Mouse (Mus musculus) CH12.LX (cell line): ENCODE measurements around the gene Gstk1.

Experiments
- BHLHE40 ChIP-seq: IDR thresholded peaks from 2 replicates; pipeline ENCODE4 v1.6.1; 2011; ENCODE audit warnings: mild to moderate bottlenecking, low read depth, low read length, improper control_type of control experiment
- CTCF ChIP-seq, 2 experiments: IDR thresholded peaks in 1 of 2; conservative IDR thresholded peaks in 1 of 2; 2 replicates each; pipeline ENCODE4 v1.5.1; 2011 to 2012; ENCODE audit warnings: low read depth in 2 of 2, low read length in 2 of 2, improper control_type of control experiment in 1 of 2, inconsistent platforms in 1 of 2, mild to moderate bottlenecking in 1 of 2, moderate library complexity in 1 of 2
- EP300 ChIP-seq: IDR thresholded peaks from 2 replicates; pipeline ENCODE4 v1.6.1; 2011; ENCODE audit warnings: low read length, improper control_type of control experiment
- MEF2A ChIP-seq: IDR thresholded peaks from 2 replicates; pipeline ENCODE4 v1.6.1; 2014; ENCODE audit warnings: low read depth, mild to moderate bottlenecking, inconsistent platforms, low read length, improper control_type of control experiment, borderline replicate concordance
- NELFE ChIP-seq: IDR thresholded peaks from 2 replicates; pipeline ENCODE4 v1.6.1; 2011; ENCODE audit warnings: low read depth, low read length, improper control_type of control experiment
- NRF1 ChIP-seq: IDR thresholded peaks from 2 replicates; pipeline ENCODE4 v1.6.1; 2014; ENCODE audit warnings: low read depth, mild to moderate bottlenecking, inconsistent platforms, low read length, improper control_type of control experiment, moderate library complexity
- POLR2A ChIP-seq: IDR thresholded peaks from 2 replicates; pipeline ENCODE4 v1.6.1; 2011; ENCODE audit warnings: low read depth, mild to moderate bottlenecking, improper control_type of control experiment, low read length
- POLR2AphosphoS2 ChIP-seq: IDR thresholded peaks from 2 replicates; pipeline ENCODE4 v1.6.1; 2011; ENCODE audit warnings: low read depth, low read length, improper control_type of control experiment
- RAD21 ChIP-seq: IDR thresholded peaks from 2 replicates; pipeline ENCODE4 v1.6.1; 2011; ENCODE audit warnings: low read depth, mild to moderate bottlenecking, low read length, improper control_type of control experiment, moderate library complexity
- RCOR1 ChIP-seq: conservative IDR thresholded peaks from 2 replicates; pipeline ENCODE4 v1.6.1; 2012; ENCODE audit warnings: low read depth, mild to moderate bottlenecking, inconsistent platforms, low read length, improper control_type of control experiment
- SIN3A ChIP-seq: IDR thresholded peaks from 2 replicates; pipeline ENCODE4 v1.6.1; 2012; ENCODE audit warnings: low read length, improper control_type of control experiment, inconsistent platforms
- SMC3 ChIP-seq: IDR thresholded peaks from 2 replicates; pipeline ENCODE4 v1.6.1; 2011; ENCODE audit warnings: low read depth, low read length, improper control_type of control experiment
- UBTF ChIP-seq: IDR thresholded peaks from 2 replicates; pipeline ENCODE4 v1.6.1; 2012; ENCODE audit warnings: low read depth, mild to moderate bottlenecking, inconsistent platforms, low read length, improper control_type of control experiment, moderate library complexity
- USF2 ChIP-seq: conservative IDR thresholded peaks from 2 replicates; pipeline ENCODE4 v1.6.1; 2011; ENCODE audit warnings: low read depth, low read length, improper control_type of control experiment

GRCm38 (mm10) chr6:42299362-42299761 is 53.6 kb downstream of the Gstk1 start:
- TF ChIP-seq SIN3A = no peak
- TF ChIP-seq POLR2A = no peak
- no peak for TF ChIP-seq CTCF (conservative IDR thresholded peaks at IDR 0.05 in 1 of 2, IDR thresholded peaks at IDR 0.05 in 1 of 2; ENCODE audit: low read depth in 2 of 2, low read length in 2 of 2)
- TF ChIP-seq UBTF = no peak
- no peak for TF ChIP-seq NRF1
- no peak for TF ChIP-seq SMC3
- no peak for TF ChIP-seq RAD21
- TF ChIP-seq BHLHE40 = no peak
- no peak for TF ChIP-seq MEF2A
- no peak for TF ChIP-seq POLR2AphosphoS2
- no peak for TF ChIP-seq USF2
- no peak for TF ChIP-seq EP300
- TF ChIP-seq RCOR1 = no peak
- no peak for TF ChIP-seq NELFE
